Mouse (Mus musculus) embryo, embryonic 11 days (tissue): Measurements from ENCODE around the gene Prdm12.

Source experiments
- DNase-seq: peaks from one replicate; pipeline ENCODE4 v3.0.0-alpha.2; 2015

Prdm12 gene

GRCm38 (mm10) chr2:31639901-31640608 lies at the start of gene Prdm12:
Gene Prdm12 (plus strand): TSS chr2:31640037.
- peak; percentile 53 for DNase-seq

GRCm38 (mm10) chr2:31591799-31592484 lies 47.9 kb upstream of the Prdm12 start:
- DNase-seq = no peak

- DNase-seq = no peak
These were observed 32.3 kb upstream of the Prdm12 start for GRCm38 (mm10) chr2:31607555-31607954.

GRCm38 (mm10) chr2:31609859-31610261 lies 30.0 kb upstream of the Prdm12 start:
- DNase-seq = peak; percentile 57

- DNase-seq = peak; percentile 49
These were observed 28.9 kb upstream of the Prdm12 start for GRCm38 (mm10) chr2:31610922-31611321.

GRCm38 (mm10) chr2:31611400-31611799 lies 28.4 kb upstream of the Prdm12 start:
- peak; percentile 26 for DNase-seq

- no peak for DNase-seq
These were observed 27.2 kb upstream of the Prdm12 start for GRCm38 (mm10) chr2:31612627-31613026.

GRCm38 (mm10) chr2:31613781-31614180 lies 26.1 kb upstream of the Prdm12 start:
- DNase-seq = no peak

- DNase-seq = no peak
These were observed 21.2 kb upstream of the Prdm12 start for GRCm38 (mm10) chr2:31618484-31619161.

- no peak for DNase-seq
These were observed 20.6 kb upstream of the Prdm12 start for GRCm38 (mm10) chr2:31619208-31619607.

- no peak for DNase-seq
These were observed 6.3 kb upstream of the Prdm12 start for GRCm38 (mm10) chr2:31633531-31633930.

- peak; percentile 54 for DNase-seq
These were observed 4.3 kb upstream of the Prdm12 start for GRCm38 (mm10) chr2:31635281-31636137.

GRCm38 (mm10) chr2:31636138-31636741 lies 3.6 kb upstream of the Prdm12 start:
- DNase-seq = peak; percentile 67

- DNase-seq = peak; percentile 84
These were observed 3.1 kb upstream of the Prdm12 start for GRCm38 (mm10) chr2:31636742-31637141.

GRCm38 (mm10) chr2:31637311-31637710 lies 2.5 kb upstream of the Prdm12 start:
- no peak for DNase-seq

- peak; percentile 78 for DNase-seq
These were observed 2.0 kb upstream of the Prdm12 start for GRCm38 (mm10) chr2:31637807-31638206.

- DNase-seq = peak; percentile 38
These were observed 1.0 kb upstream of the Prdm12 start for GRCm38 (mm10) chr2:31638581-31639465.

- DNase-seq = peak; percentile 49
These were observed 424 bp upstream of the Prdm12 start for GRCm38 (mm10) chr2:31639466-31639760.

GRCm38 (mm10) chr2:31640609-31641507 lies 1.0 kb downstream of the Prdm12 start:
- peak; percentile 72 for DNase-seq

GRCm38 (mm10) chr2:31641508-31641830 lies 1.6 kb downstream of the Prdm12 start:
- no peak for DNase-seq

- DNase-seq = no peak
These were observed 2.1 kb downstream of the Prdm12 start for GRCm38 (mm10) chr2:31641929-31642328.
